Mouse (Mus musculus) spleen, adult 2 months (tissue): ENCODE data around the gene Chid1.

Experiments
- CTCF ChIP-seq: fragments of 200-500 bp; IDR thresholded peaks from 2 replicates; pipeline ENCODE4 v1.5.1; 2011; ENCODE audit warnings: mild to moderate bottlenecking, inconsistent platforms; ENCODE audit not compliant: insufficient read depth, insufficient read length, insufficient replicate concordance; ENCODE audit errors: extremely low read depth
- POLR2A ChIP-seq: fragments of 200-500 bp; IDR thresholded peaks from 2 replicates; pipeline ENCODE4 v1.6.1; 2011; ENCODE audit warnings: low read depth, low read length, inconsistent platforms

GRCm38 (mm10) chr7:141470637-141470944 is 69.1 kb downstream of the Chid1 start:
- TF ChIP-seq POLR2A (no peak), CTCF (no peak)
